Mouse (Mus musculus) spleen, adult 2 months (tissue): ENCODE results near the gene Trim25.

ENCODE experiments used
- CTCF ChIP-seq: fragments of 200-500 bp; IDR thresholded peaks from 2 replicates; pipeline ENCODE4 v1.5.1; 2011; ENCODE audit warnings: mild to moderate bottlenecking, inconsistent platforms; ENCODE audit not compliant: insufficient read depth, insufficient read length, insufficient replicate concordance; ENCODE audit errors: extremely low read depth
- POLR2A ChIP-seq: fragments of 200-500 bp; IDR thresholded peaks from 2 replicates; pipeline ENCODE4 v1.6.1; 2011; ENCODE audit warnings: low read depth, low read length, inconsistent platforms

DNA sequence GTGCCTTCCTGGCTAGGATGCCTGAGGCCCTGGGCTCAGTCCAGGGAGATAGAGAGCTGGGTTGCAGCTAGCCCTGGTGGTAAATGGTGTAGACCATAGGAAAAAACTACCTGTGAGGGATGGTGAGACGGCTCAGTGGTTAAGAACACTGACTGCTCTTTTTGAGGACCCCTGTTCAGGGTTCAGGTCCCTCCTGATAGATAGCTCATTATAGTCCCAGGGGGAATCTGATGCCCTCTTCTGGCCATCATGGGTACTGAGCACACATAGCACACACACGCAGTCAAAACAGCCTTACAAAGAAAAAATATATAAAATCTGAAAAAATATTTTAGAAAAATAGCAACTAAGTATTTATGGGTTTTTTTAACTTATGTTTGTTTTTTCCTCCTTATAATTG, 22.9 kb upstream of the Trim25 start:
- TF ChIP-seq CTCF (no peak), POLR2A (no peak)
